Mouse (Mus musculus) C2C12 (cell line): ENCODE results near the gene Ctcfl. TPM values are rescaled to one million over a fixed set of nuclear protein-coding genes. Genes with fewer than 3 reads are reported as not detected.
"Not testable (repeated sequence)": the region's sequence is repeated elsewhere in the genome, so short reads cannot be mapped to it uniquely, and the experiment has no call there.

ENCODE experiments used
- H3K27me3 ChIP-seq: one replicate; pipeline ENCODE4 v1.6.1; 2011; ENCODE audit not compliant: control insufficient read depth, insufficient read depth, insufficient read length
- H3K36me3 ChIP-seq: one replicate; pipeline ENCODE4 v1.6.1; 2011; ENCODE audit not compliant: control insufficient read depth, insufficient read depth
- H3K4me3 ChIP-seq: one replicate; pipeline ENCODE4 v1.5.1; 2011; ENCODE audit warnings: mild to moderate bottlenecking, control low read depth; ENCODE audit not compliant: poor library complexity, insufficient read depth, severe bottlenecking
- H3K79me2 ChIP-seq: one replicate; pipeline ENCODE4 v1.6.1; 2011; ENCODE audit not compliant: control insufficient read depth, insufficient read depth
- H3K79me3 ChIP-seq: one replicate; pipeline ENCODE4 v1.6.1; 2011; ENCODE audit warnings: low read depth, control low read depth
- H3ac ChIP-seq: one replicate; pipeline ENCODE3; 2011; ENCODE audit warnings: low read depth; ENCODE audit not compliant: control insufficient read depth, insufficient read length
- CEBPB ChIP-seq: IDR thresholded peaks from one replicate; pipeline ENCODE4 v1.6.1; 2011; ENCODE audit warnings: low read depth, mild to moderate bottlenecking, control low read depth, moderate library complexity
- CTCF ChIP-seq: IDR thresholded peaks from one replicate; pipeline ENCODE4 v1.5.1; 2011; ENCODE audit not compliant: control insufficient read depth, insufficient read depth, insufficient read length
- FOSL1 ChIP-seq: IDR thresholded peaks from one replicate; pipeline ENCODE4 v1.8.0; 2011; ENCODE audit warnings: mild to moderate bottlenecking, low read length; ENCODE audit not compliant: poor library complexity, insufficient read depth, severe bottlenecking
- MAX ChIP-seq: IDR thresholded peaks from one replicate; pipeline ENCODE4 v1.6.1; 2011; ENCODE audit warnings: mild to moderate bottlenecking, control low read depth
- MYOD1 ChIP-seq: IDR thresholded peaks from one replicate; pipeline ENCODE4 v1.6.1; 2011; ENCODE audit warnings: low read depth; ENCODE audit not compliant: control insufficient read depth, insufficient read length
- MYOG ChIP-seq: IDR thresholded peaks from one replicate; pipeline ENCODE4 v1.6.1; 2011; ENCODE audit not compliant: control insufficient read depth, insufficient read length; ENCODE audit errors: extremely low read depth
- USF1 ChIP-seq: IDR thresholded peaks from one replicate; pipeline ENCODE4 v1.6.1; 2011; ENCODE audit warnings: low read depth, mild to moderate bottlenecking, control low read depth, moderate library complexity
- polyA plus RNA-seq: library from polyadenylated mRNA; unstranded; fragments of >200 nt; fragmentation: generic; extraction: Trizol; gene quantifications from one replicate; pipeline ENCODE4 v1.2.1, GENCODE M21; 2012; ENCODE audit warnings: missing spikeins

Gene Ctcfl
- polyA plus RNA-seq, 1 experiment: not detected

DNA sequence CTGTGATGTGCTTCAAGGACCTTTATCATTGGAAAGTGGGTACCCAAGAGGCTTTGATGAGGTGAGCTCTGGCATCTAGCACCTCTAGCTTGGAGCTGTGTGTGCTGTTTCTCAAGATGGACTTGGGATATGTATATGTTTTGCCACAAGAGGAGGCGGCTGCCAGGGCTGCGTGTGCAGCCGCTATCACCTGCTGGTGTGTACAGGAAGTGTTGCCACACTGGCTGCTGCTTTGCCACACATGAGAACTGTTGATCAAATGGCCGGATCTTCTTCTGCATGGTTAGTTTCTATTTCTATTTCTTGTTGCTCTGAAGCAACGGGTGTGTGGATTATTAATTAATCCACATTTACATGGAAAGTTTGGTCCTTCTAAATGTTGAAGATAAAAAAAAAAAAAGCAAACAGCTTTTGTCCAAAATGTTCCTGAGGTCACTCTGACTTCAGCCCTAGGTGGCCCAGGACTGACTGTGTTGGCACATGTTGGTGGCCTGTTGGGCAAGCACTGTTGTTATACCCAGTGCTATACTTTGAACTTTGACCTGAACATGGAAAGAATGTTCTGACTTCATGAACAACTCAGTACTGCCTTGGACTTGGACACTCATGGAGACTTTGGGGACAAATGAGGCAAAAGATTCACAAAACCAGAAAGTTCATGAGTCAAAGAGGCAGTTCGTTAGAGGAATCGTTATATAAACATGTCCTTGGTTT is 4.9 kb upstream of the Ctcfl start:
- TF ChIP-seq MYOD1: no peak
- TF ChIP-seq CTCF: no peak
- no peak for TF ChIP-seq MAX
- no peak for TF ChIP-seq USF1
- no peak for TF ChIP-seq MYOG
- TF ChIP-seq FOSL1: no peak
- no peak for TF ChIP-seq CEBPB
- Histone ChIP-seq H3ac (no peak overlapping the region), H3K36me3 (no peaks in the 10 kb centered on the region), H3K27me3 (peaks cover 3% of the 10 kb centered on the region), H3K79me3 (no peaks in the 10 kb centered on the region), H3K4me3 (no peak overlapping the region), H3K79me2 (no peaks in the 10 kb centered on the region)

DNA sequence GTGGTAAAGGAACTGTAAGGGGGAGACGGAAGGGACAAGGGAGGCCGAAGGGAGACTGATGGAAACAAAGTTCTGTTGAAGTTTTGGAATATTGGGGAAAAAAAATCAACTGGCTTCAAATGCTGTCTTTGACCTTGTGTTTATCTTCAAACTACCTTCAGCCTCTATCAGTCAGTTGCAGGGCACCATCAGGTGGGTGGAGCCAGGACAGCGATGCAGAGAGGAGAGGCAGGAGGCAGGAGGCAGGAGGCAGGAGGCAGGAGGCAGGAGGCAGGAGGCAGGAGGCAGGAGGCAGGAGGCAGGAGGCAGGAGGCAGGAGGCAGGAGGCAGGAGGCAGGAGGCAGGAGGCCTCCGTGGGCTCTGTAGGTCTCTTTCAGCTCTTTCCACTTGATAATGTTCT is 792 bp upstream of the Ctcfl start:
- H3ac ChIP-seq, H3K79me2 ChIP-seq, H3K36me3 ChIP-seq, H3K79me3 ChIP-seq, H3K4me3 ChIP-seq, H3K27me3 ChIP-seq: not testable (repeated sequence)

DNA sequence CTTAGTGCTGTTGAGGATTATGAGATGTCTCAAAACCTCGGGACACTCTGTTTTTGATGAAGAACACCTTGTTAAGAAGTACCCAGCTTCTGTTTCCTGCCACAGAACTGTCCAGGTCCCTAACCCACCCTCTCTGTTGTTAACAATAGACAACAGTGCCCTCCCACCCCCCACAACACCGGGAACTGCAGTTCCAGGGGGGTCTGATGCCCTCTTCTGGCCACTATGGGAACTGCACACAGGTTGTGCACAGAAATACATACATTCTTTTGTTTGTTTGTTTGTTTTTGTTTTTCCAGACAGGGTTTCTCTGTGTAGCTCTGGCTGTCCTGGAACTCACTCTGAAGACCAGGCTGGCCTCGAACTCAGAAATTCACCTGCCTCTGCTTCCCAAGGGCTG is 5.5 kb downstream of the Ctcfl start:
- not testable (repeated sequence) for H3K79me2 ChIP-seq, H3ac ChIP-seq, H3K27me3 ChIP-seq, H3K4me3 ChIP-seq, H3K79me3 ChIP-seq, H3K36me3 ChIP-seq

DNA sequence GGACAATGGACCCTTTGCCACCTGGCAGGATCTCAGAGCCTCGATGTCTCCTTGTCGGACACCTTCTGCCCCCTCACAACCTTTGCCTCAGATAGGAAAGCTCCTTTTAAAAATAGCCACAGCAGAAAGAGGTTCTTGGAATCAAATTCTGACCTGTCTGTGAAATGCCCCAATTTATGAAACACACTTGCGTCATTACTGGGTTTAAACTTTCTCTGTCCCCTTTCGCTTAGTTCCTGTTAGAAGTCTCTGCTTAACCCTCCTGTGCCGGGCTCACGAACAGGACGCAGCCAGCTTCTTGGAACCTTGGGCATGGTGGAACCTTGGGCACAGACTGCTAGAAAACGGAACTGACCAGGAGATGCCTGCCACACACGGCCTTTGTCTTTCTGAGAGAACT is 8.8 kb downstream of the Ctcfl start:
- no peak for TF ChIP-seq MYOG
- no peak for TF ChIP-seq CTCF
- no peak for TF ChIP-seq FOSL1
- no peak for TF ChIP-seq MYOD1
- TF ChIP-seq MAX: no peak
- TF ChIP-seq USF1: no peak
- no peak for TF ChIP-seq CEBPB
- Histone ChIP-seq H3ac (no peak overlapping the region), H3K36me3 (no peaks in the 10 kb centered on the region)

DNA sequence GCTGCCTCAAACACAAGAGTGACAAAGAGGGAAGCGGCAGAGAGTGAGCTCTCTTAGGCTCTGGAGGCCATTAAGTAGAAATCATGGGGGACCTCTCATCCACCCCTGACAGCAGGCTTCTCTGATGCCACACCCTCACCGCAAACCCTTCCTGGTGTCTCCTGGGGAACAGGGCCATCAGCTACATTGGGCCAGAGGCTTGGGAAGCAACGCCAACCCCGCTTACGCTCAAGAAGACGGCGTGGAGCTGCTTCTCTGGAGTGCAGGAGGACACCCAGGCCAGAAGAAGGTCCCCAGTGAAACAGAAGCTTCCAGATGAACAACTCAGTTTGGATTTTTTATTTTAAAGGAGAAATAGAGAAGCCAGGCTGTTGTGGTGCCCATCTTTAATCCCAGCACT is 9.8 kb downstream of the Ctcfl start:
- Histone ChIP-seq H3K27me3 (peaks cover 24% of the 10 kb centered on the region), H3K79me3 (no peaks in the 10 kb centered on the region), H3ac (no peak overlapping the region), H3K79me2 (no peaks in the 10 kb centered on the region), H3K36me3 (no peaks in the 10 kb centered on the region), H3K4me3 (no peak overlapping the region)
- no peak for TF ChIP-seq USF1

More for the DNA sequence above, 8.8 kb downstream of the Ctcfl start:
- H3K79me2 ChIP-seq: no peaks in the 10 kb centered on the region
- no peak overlapping the region for H3K4me3 ChIP-seq
- H3K27me3 ChIP-seq: peaks cover 21% of the 10 kb centered on the region
- H3K79me3 ChIP-seq: no peaks in the 10 kb centered on the region

DNA sequence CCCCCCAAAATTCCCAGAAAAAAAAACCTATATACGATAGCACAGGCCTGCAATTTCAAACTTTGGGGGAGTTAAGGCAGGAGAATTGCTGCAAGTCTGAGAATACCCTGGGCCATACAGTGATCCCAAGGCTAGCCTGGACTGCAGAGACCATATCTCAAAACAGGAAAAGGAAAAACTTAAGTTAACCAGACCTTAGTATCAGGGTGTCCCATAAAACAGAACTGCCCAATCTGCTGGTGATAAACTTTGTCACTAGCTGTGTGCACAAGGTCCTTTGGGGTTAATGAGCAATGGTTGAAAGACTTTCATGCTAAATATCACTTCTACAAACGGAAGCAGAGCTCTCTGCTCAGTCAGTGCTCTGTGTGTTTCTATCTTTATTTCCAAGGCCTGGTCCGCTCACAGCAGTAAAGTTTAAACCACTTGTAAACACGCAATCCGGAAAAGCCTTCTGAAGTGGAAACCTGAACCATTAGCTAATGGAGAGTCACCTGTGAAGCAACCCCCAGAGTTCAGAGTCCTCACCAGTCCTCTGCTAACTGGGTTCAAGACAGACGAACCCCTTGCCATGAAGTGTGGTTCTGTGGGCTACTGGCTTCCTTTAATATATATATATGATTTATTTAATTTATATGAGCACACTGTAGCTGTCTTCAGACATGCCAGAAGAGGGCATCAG is 10.7 kb downstream of the Ctcfl start:
- H3K79me2 ChIP-seq: no peaks in the 10 kb centered on the region
- peaks cover 24% of the 10 kb centered on the region for H3K27me3 ChIP-seq
- H3K79me3 ChIP-seq: no peaks in the 10 kb centered on the region
- H3K4me3 ChIP-seq: no peak overlapping the region
- no peaks in the 10 kb centered on the region for H3K36me3 ChIP-seq
- no peak overlapping the region for H3ac ChIP-seq
- TF ChIP-seq FOSL1 (no peak), CEBPB (no peak), USF1 (no peak), MAX (no peak), MYOD1 (no peak)
